Mouse (Mus musculus): Measurements from ENCODE around the gene Nr6a1.

DNA sequence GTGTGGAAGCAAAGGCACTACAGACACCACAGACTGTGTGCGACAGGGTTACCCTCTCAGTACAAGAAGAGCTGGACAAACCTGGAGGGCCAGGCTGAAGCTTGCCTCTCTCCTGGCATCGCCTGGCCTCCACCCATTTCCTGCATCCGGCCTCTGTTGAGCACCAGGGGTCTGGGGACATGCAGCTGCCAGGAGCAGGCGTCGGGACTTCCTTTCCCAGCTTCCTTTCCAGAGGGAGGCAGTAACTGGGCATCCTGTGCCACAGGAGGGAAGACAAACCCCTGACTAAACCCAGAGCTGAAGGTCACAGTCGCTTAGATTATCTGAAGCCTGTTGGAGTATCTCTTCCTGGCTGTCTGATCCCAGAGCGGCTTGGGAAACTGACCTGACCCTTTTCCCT lies 20.1 kb upstream of the Nr6a1 start:
- no peak for TF ChIP-seq ZNF384 (IDR thresholded peaks at IDR 0.05; ENCODE audit: low read depth, low read length)
- TF ChIP-seq ZC3H11A (IDR thresholded peaks at IDR 0.05; ENCODE audit: borderline replicate concordance, low read depth, low read length) = no peak
- TF ChIP-seq HCFC1 (IDR thresholded peaks at IDR 0.05; ENCODE audit: borderline replicate concordance, insufficient read depth, low read length) = no peak
- TF ChIP-seq MAFK (IDR thresholded peaks at IDR 0.05; ENCODE audit: insufficient read depth, low read depth, low read length) = no peak

All from ES-E14 (cell line).